Mouse (Mus musculus) left cerebral cortex, postnatal 4 days (tissue): Measurements from ENCODE around the gene Lmx1b. TPM values are rescaled to one million over a fixed set of nuclear protein-coding genes. Genes with fewer than 3 reads are reported as not detected.
A peak's percentile ranks its signal among the peaks of the same experiment; 100 is the strongest.

Experiments
- DNase-seq: peaks from one replicate; pipeline ENCODE4 v3.0.0-alpha.2; 2022
- intact Hi-C: fragments of 180-260 bp; cut with DNase I; formaldehyde crosslinking; loops from one replicate; pipeline ENCODE4 v1.15.1; 2025
- total RNA-seq, 2 experiments: library from RNA; stranded (reverse); gene quantifications; 2 replicates each; pipeline ENCODE4 v1.2.3; 2021

Gene Lmx1b
- total RNA-seq, 2 experiments from 2014 or later = 0.24 to 0.26 TPM

- DNase-seq = no peak
- intact Hi-C loops = no loop called here
These were observed 55.1 kb downstream of the Lmx1b start for GRCm38 (mm10) chr2:33584937-33585910.

- intact Hi-C loops = no loop called here
- no peak for DNase-seq
These were observed 56.5 kb downstream of the Lmx1b start for GRCm38 (mm10) chr2:33583761-33584160.

DNA sequence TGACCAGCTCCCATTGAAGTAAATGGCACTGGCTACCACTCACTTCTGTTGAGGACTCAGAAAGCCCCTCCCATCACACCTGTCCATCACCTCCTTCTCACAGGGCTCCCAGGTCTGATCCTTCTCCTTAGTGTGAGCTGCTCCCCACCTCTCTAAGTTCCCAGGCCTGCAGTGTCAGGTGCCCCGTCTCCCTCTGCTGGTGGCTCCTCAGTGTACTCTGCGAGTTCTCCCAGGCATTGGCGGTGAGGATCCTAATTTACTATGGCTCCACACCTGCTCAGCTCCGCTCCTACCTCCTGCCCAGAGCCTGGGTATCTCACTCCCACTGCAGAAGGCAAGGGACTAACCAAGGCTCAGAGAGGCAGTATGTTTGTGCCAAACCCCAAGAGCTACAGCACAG, 57.0 kb downstream of the Lmx1b start:
- intact Hi-C loops = no loop called here
- DNase-seq = no peak

- intact Hi-C loops = no loop called here
- no peak for DNase-seq
These were observed 57.8 kb downstream of the Lmx1b start for GRCm38 (mm10) chr2:33582457-33583060.

DNA sequence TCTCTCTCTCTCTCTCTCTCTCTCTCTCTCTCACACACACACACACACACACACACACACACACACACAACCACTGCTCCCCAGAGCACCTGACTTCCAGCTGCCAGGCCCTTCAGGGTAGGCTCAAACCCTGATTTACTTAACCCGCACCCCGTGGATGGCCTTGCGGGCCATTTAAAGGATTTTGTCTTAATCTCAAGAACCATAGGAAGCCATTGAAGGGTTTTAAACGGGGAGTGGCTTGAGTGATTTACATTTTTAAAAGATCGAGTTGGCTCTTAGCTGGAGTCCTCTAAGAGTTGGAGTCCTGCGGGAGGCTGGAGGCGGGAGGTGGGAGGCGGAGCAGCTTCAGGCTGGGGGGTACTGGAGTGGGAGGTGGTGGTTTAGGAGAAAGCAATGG, 58.4 kb downstream of the Lmx1b start:
- intact Hi-C loops = no loop called here
- DNase-seq = no peak

DNA sequence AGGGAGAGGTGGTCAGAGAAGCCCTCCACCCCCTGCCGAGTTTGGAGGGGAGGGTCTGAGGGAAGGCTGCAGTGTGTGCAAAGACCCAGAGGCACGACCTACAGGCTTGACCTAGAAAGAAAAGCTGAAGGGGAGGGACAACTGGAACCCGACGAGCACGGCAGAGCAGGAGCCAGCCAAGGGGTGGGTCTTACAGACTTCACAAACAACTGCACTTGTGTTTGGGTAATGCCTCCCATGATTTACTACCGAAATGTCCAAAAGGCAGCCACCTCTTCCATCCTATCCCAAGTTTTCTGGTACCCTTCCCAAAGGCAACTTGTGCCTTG, 58.9 kb downstream of the Lmx1b start:
- intact Hi-C loops = no loop called here
- no peak for DNase-seq

GRCm38 (mm10) chr2:33580697-33581448, 59.4 kb downstream of the Lmx1b start:
- peak; percentile 58 for DNase-seq
- intact Hi-C loops = no loop called here

- DNase-seq = no peak
- intact Hi-C loops = no loop called here
These were observed 64.9 kb downstream of the Lmx1b start for GRCm38 (mm10) chr2:33575406-33575805.

GRCm38 (mm10) chr2:33573075-33573474, 67.2 kb downstream of the Lmx1b start:
- intact Hi-C loops = no loop called here
- DNase-seq = no peak

- intact Hi-C loops = no loop called here
- DNase-seq = no peak
These were observed 69.0 kb downstream of the Lmx1b start for GRCm38 (mm10) chr2:33571219-33571824.

DNA sequence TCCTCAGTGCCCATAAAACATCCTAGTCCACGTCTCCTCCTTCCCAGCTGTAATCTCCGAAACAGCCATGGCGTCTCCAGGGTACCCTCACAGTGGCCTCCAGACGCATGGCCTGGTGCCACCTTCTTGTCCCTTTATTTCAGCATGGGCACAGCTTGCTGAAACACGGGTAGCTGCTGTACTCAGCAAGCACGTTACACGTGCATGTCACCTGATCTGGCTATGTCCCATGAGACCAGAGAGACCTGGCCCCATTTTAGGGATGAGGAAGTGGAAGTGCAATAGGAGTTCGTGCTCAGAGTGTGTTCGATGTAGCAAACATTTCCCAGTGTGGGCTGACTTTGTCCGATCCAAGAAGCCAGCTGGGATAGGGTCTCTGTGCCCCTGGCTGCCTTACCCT, 70.6 kb downstream of the Lmx1b start:
- DNase-seq = no peak
- intact Hi-C loops = no loop called here

GRCm38 (mm10) chr2:33569240-33569639, 71.1 kb downstream of the Lmx1b start:
- DNase-seq = peak; percentile 50
- intact Hi-C loops = no loop called here

- peak; percentile 63 for DNase-seq
- intact Hi-C loops = no loop called here
These were observed 74.4 kb downstream of the Lmx1b start for GRCm38 (mm10) chr2:33565886-33566285.

DNA sequence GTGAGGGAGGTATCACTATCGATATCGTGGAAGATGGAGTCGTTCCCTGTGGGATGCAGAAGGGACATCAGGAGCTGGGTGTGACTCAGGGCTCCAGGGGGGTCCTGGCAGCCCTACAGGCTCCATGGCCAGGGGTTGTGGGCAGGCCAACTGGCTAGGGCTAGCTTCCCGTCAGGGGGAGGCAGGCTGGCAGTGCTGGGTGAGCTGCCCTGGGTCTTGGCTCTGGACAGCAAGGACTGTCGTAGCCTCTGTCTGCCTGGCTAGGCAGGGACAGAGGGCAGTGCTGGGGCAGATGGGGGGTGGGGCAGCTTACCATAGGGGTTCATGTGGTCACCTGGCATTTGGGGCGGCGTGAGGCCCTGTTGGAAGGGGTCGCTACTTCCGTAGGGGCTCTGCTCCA, 75.6 kb downstream of the Lmx1b start:
- intact Hi-C loops = no loop called here
- DNase-seq = peak; percentile 54

DNA sequence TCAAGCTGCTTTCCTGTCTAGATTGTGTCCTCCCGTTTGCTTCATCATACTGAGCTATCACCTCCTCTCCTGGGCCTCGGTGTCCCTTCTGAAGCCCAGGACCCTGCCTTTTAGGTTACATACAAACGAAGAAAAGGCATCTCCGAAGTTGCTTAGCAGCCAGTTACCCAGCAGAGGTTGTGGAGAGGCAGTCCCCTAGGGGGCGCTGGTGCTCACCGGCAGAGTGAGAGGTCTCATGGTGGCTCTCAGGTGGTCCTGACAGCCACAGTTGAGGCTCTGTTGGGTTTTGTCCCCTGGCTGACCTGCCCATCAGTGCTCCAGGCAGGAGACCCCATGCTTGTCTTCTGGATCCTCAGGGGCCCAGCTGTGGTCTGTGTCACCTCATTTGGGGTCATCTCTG, 80.6 kb downstream of the Lmx1b start:
- peak; percentile 64 for DNase-seq
- intact Hi-C loops = loop anchor here (5.0 kb wide), 1 partner anchor 72 kb away; no protein-coding TSS in a partner anchor

DNA sequence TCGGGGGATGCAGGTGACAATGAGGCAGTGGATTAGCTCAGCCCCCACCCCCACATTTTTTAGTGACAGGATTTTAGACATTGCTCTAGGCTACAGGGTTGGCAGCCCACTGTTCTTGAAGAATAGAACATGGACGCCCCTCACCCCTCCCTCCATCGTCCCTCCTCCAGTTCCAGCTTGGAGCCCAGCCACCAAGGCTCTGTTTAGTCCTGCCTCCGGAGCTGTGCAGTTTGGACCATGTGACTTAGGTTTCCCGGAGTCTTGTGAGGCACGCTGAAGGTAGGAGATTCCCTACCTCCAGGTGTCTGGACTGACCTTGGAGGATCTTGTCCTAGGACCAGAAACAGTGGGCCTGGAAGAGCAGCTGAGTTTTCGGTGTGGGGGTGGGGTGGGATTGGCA, 81.0 kb downstream of the Lmx1b start:
- intact Hi-C loops = loop anchor here (5.0 kb wide), 1 partner anchor 72 kb away; no protein-coding TSS in a partner anchor
- no peak for DNase-seq

GRCm38 (mm10) chr2:33558233-33558632, 82.1 kb downstream of the Lmx1b start:
- intact Hi-C loops = loop anchor here (5.0 kb wide), 1 partner anchor 71 kb away; no protein-coding TSS in a partner anchor
- DNase-seq = peak; percentile 82

DNA sequence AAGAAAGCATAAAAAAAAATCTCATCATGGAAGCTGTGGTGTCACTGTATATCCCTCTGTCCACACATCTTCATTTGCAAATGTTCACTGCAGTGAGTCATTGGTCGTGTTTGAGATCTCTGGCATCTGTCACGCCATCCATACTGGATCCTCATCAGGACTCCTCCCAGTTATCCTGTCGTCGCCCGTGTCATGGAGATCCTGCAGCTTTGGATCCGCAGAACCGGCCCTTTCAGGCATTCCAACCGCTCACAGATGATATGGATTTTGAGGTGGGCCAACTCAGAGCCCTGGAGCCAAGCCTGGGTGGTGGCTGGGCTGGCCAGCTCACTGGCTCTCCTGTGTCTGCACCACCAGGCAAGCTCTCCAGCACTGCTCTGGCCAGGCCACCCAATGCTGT, 84.7 kb downstream of the Lmx1b start:
- intact Hi-C loops = loop anchor here (5.0 kb wide), 1 partner anchor 68 kb away; no protein-coding TSS in a partner anchor
- no peak for DNase-seq

GRCm38 (mm10) chr2:33552672-33553071, 87.6 kb downstream of the Lmx1b start:
- DNase-seq = no peak
- intact Hi-C loops = no loop called here

DNA sequence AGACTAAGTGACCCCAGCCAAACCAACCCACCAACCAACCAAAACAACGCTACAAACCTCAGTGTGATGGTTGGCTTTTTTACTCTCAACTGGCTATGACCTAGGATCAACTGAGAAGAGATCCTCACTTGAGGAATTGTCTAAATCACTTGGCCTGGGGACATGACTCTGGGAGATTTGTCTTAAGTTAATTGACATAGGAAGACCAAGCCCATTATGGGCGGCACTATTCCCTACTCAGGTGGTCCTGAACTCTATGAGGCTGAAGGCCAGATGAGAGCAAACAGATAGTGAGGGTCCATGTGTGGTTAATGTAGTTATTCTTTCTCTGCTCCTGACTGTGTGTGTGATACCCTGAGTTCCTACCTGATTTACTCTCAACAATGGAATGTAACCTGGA, 92.7 kb downstream of the Lmx1b start:
- intact Hi-C loops = no loop called here
- DNase-seq = no peak

- intact Hi-C loops = no loop called here
These were observed 93.4 kb downstream of the Lmx1b start for GRCm38 (mm10) chr2:33546879-33547278.

More at GRCm38 (mm10) chr2:33546879-33547278, 93.4 kb downstream of the Lmx1b start:
- DNase-seq = peak; percentile 95
